Mouse (Mus musculus) layer of hippocampus, postnatal 36 days (tissue): ENCODE data around the gene Gm1043. TPM values are rescaled to one million over a fixed set of nuclear protein-coding genes. Genes with fewer than 3 reads are reported as not detected.

Source experiments
- DNase-seq, 2 experiments: peaks; one replicate each; pipeline ENCODE4 v3.0.0; 2022
- total RNA-seq, 2 experiments: library from RNA; stranded (reverse); gene quantifications; 2 replicates each; pipeline ENCODE4 v1.2.3; 2021

The Gm1043 gene
- 10 to 100 TPM; 28.7 to 32.6 TPM for total RNA-seq

GRCm38 (mm10) chr5:37085241-37085640 is at the start of gene Gm1043:
Gm1043 (plus strand) TSS chr5:37085370.
- no peak for DNase-seq

- DNase-seq: no peak
Measured at GRCm38 (mm10) chr5:37035896-37036295, 49.3 kb upstream of the Gm1043 start.

- no peak for DNase-seq
Measured at GRCm38 (mm10) chr5:37036884-37037283, 48.3 kb upstream of the Gm1043 start.

GRCm38 (mm10) chr5:37039908-37040307 is 45.3 kb upstream of the Gm1043 start:
- DNase-seq: no peak

- no peak for DNase-seq
Measured at GRCm38 (mm10) chr5:37040711-37041110, 44.5 kb upstream of the Gm1043 start.

GRCm38 (mm10) chr5:37041651-37042050 is 43.5 kb upstream of the Gm1043 start:
- DNase-seq: no peak

GRCm38 (mm10) chr5:37042934-37043333 is 42.2 kb upstream of the Gm1043 start:
- DNase-seq: no peak

- DNase-seq: no peak
Measured at GRCm38 (mm10) chr5:37044793-37045192, 40.4 kb upstream of the Gm1043 start.

- DNase-seq: no peak
Measured at GRCm38 (mm10) chr5:37045582-37045981, 39.6 kb upstream of the Gm1043 start.

- no peak for DNase-seq
Measured at GRCm38 (mm10) chr5:37046791-37047190, 38.4 kb upstream of the Gm1043 start.

GRCm38 (mm10) chr5:37047206-37047915 is 37.8 kb upstream of the Gm1043 start:
- no peak for DNase-seq

GRCm38 (mm10) chr5:37047992-37048391 is 37.2 kb upstream of the Gm1043 start:
- no peak for DNase-seq

GRCm38 (mm10) chr5:37049111-37049510 is 36.1 kb upstream of the Gm1043 start:
- no peak for DNase-seq

- DNase-seq: no peak
Measured at GRCm38 (mm10) chr5:37050521-37051373, 34.4 kb upstream of the Gm1043 start.

GRCm38 (mm10) chr5:37051374-37052100 is 33.6 kb upstream of the Gm1043 start:
- DNase-seq: no peak

GRCm38 (mm10) chr5:37052846-37053245 is 32.3 kb upstream of the Gm1043 start:
- no peak for DNase-seq

- no peak for DNase-seq
Measured at GRCm38 (mm10) chr5:37055789-37056188, 29.4 kb upstream of the Gm1043 start.

- no peak for DNase-seq
Measured at GRCm38 (mm10) chr5:37056471-37056870, 28.7 kb upstream of the Gm1043 start.

- DNase-seq: no peak
Measured at GRCm38 (mm10) chr5:37061612-37062011, 23.6 kb upstream of the Gm1043 start.

- DNase-seq: no peak
Measured at GRCm38 (mm10) chr5:37064454-37065449, 20.4 kb upstream of the Gm1043 start.

- no peak for DNase-seq
Measured at GRCm38 (mm10) chr5:37066703-37067568, 18.2 kb upstream of the Gm1043 start.
